Mouse (Mus musculus) gastrocnemius, adult 8-10 months (tissue): Measurements from ENCODE around the gene Ripk3. TPM values are rescaled to one million over a fixed set of nuclear protein-coding genes. Genes with fewer than 3 reads are reported as not detected.

Source experiments
- DNase-seq, 2 experiments: peaks; one replicate each; pipeline ENCODE4 v3.0.0; 2022; ENCODE audit warnings: low spot score in 2 of 2
- total RNA-seq, 4 experiments: library from RNA; stranded (reverse); gene quantifications; 2 replicates each; pipeline ENCODE4 v1.2.4; 2022

Gene Ripk3
- total RNA-seq, 4 experiments from 2014 or later: 1.0 to 1.3 (median 1.3) TPM; not detected in 1

DNA sequence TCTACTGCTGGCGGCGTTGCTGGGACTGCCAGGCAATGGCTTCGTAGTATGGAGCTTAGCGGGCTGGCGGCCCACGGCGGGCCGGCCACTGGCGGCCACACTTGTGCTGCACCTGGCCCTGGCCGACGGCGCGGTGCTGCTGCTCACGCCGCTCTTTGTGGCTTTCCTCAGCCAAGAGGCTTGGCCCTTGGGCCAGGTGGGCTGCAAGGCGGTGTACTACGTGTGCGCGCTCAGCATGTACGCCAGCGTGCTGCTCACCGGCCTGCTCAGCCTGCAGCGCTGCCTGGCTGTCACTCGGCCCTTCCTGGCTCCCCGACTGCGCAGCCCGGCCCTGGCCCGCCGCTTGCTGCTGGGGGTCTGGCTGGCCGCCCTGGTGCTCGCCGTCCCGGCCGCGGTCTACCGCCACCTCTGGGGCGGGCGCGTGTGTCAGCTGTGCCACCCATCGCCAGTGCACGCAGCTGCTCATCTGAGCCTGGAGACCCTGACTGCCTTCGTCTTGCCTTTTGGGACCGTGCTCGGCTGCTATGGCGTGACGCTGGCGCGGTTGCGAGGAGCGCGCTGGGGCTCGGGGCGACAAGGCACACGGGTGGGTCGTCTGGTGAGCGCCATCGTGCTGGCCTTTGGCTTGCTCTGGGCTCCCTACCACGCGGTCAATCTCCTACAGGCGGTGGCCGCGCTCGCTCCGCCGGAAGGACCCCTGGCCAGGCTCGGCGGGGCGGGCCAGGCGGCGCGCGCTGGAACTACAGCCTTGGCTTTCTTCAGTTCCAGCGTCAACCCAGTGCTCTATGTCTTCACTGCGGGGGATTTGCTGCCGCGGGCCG lies 26.5 kb downstream of the Ripk3 start:
- peak in 1 of 2 experiments; percentile 24 for DNase-seq

DNA sequence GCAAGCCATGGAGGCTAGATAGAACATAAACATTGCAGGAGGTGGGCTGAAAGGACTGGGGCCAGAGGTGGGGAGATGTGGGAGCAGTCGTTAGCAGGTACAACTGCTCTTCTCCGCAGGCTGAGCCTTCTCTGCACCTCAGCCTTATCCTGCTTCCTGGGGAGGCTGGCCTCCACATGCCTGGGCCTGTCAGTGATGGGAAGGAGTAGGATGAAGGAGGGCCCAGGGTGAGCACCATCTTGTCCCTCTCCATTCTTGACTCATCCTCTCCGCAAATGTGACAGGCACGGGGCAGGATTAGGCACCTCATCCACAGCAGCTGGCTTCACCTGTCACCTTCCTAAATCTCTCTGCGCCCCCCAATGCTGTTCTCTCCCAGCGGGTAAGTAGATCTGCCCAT lies 27.5 kb downstream of the Ripk3 start, which contains the start of gene Ltb4r2:
Ltb4r2 (plus strand) TSS at position 266 of the 400 bp plus-strand sequence.
- DNase-seq: no peak

DNA sequence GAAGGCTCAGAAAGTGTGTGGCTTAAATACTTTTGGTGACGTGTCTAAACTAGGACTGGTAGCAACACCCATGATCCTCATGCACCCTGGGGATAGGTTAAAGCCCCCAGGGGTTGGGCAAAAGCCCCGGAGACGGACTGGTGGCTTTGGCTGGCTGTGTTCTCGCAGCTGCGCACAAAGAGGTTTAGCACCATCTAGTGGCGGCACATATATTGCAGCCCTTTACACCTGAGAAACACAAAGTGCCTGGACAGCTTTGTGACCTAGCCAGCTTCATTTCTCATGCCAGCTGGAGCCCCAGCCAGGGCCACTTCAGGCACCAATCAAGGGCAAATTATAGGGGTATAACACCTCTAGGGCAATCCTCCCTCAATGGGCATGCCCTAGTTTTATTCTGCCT lies 28.5 kb downstream of the Ripk3 start:
- DNase-seq: peak; percentile 75 to 79

DNA sequence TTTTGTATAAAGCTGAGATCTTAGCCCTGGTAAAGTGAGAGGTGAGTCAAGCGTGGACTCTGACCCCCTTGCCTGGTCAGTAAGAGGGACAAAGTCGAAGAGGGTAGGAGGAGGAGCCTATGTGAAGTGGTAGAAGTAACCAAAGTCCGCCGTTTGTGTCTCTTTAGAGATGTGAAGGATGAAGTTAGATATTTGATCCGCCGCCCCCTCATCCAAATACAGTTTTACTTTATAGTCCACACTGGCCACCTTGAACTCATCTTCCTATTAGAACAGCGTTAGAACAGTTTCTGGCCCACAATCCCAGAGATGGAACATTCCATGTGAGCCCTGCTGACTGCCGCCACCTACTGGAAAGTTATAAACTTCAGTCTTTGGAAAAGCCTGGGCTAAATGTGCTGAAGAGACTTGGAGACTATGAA lies 30.3 kb downstream of the Ripk3 start, which contains the start of gene Cideb:
Cideb (minus strand) TSS at position 96 of the 422 bp plus-strand sequence.
- DNase-seq: no peak

DNA sequence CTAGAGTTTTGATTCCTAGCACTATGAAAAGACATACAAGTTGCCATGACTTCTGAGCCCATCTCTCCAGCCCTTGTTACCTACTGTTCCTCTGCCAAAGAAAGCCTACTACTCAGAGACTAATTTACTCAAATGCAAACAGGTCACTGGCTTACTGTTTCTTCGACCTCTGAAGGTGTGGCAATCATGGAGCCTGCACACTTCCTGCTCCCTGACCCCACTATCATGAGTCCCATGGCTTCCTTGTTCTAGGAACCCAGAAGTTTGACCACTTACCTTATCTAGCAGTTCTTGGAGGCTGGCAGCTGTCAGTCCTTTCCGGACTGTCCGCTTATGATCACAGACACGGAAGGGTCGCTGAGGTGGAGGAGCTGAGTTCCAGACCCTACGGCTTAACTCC lies 31.1 kb downstream of the Ripk3 start:
- DNase-seq: no peak

DNA sequence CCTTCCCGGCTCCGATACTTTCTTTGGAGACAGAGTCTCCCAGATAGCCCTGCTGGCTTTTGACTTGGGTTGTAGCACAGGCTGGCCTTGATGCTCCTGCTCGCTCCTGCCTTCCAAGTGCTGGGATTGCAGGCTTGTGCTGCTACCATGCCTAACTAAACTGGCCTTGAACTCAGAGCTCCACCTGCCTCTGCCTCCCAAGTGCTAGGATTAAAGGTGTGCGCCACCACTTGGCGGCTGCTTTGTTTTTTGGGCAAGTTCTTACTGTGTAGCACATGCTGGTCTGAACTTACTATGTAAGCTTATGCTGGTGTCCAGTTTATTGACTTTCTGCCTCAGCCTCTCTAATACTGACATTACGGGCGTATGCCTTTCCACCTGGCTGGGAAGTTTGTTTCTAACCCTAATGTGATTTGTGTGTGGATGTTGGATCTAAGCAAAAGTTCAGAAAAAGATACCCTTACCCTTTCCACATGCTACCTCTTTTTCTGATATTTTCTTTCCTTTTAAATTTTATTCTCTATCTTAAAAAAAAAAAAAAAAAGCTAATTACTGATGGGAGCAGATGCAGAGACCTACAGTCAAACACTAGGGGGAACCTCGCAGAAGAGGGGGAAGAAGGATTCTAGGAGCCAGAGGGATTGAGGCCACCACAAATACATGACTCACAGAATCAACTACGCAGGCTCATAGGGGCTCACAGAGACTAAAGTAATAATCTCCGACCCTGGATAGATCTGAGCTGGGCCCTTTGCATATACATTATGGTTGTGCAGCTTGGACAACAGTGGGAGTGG lies 41.4 kb downstream of the Ripk3 start:
- DNase-seq: no peak

DNA sequence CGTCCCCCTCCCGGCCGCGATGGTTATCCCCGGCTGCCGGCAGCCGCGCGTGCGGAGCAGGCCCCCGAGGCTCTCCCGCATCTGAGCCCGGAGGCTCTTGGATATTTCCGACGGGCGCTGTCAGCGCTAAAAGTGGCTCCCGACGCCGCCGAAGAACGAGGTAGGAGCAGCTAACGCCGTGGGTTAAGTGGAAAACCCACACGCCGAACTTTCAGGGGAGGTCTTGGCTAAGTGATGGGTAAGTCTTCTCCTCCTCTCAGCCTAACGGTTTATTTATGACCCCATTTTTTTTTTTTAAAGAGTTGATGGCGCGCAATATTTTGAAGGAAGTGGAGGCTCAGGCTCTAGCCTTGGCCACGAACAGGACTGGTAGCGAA lies 42.8 kb downstream of the Ripk3 start:
- DNase-seq: no peak

DNA sequence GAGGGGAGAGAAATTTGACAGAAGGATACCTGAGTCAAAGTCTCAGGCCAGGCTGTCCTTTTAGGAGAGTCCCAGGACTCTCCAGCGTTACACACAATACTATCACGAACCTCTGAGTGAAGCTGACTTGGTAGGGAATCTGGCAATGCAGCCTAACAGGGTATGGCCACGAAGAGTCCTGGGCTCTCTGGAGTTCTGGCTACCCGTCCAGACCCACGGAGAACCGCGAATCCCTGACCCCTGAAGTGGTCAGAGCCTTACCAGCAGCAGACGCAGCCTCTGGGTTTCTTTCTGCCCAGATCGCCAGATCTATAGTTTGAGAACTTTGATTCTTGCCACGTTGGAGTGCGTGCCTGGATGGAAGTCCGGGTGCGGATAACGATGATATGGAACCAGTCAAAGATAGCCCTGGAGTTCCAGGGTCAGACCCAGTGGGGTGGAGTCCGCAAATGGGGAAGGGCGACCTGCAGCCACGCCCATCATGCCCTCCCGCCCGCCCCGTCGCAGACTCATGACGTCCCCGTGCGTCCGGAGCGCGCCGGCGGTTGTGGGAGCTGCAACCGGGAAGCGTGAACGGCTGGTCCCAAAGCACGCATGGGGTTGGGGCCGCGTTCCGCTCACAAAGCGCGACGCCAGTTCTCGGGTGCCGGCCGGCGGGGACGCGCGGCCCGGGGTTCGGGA lies 43.3 kb downstream of the Ripk3 start, which contains the start of the genes Dhrs1 and Nop9:
Dhrs1 (minus strand) TSS at position 511 of the 681 bp plus-strand sequence.
Nop9 (plus strand) TSS at position 514 of the 681 bp plus-strand sequence.
- peak; percentile 74 to 75 for DNase-seq

DNA sequence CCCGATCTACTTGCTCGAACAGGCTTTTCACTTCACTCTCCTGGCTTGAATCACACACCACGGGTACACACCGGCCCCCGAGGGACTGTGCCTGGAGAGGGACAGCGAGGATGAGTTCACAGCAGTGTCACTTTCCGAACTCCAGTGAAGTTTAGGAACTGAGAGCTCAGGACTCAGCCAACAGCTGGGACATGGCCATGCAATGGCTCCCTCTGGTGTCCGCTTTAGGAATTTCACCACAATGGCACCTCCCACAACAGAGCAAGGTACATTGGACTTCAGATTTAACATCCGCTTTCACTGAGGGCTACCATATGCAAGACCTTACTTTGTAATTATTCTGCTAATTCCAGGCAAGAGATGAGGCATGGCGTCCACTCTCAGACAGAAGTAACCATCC lies 45.0 kb downstream of the Ripk3 start:
- DNase-seq: peak; percentile 75 to 77

DNA sequence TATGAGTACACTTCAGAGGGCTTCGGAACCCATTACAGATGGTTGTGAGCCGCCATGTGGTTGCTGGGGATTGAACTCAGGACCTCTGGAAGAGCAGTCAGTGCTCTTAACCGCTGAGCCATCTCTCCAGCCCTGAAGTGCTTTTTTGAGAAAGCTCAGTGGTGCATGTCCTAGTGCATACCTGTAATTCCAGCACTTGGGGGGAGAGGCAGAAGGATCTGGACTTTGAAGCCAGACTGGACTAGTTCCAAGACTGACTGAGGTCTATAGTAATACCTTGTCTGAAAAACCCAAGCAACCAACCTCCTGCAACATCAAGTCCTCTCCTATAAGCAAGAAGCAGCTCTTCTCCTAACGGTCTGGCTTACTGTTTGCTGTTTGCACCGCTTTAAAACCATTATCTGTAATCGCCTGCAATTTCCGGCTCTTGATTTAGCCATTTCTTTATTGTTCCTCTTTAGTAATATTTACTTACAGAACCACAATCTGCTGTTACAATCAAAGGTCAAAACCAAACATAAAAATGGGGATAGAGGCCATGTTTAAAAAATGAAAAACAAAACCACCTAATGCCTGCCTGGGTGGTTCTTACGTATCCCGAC lies 51.5 kb downstream of the Ripk3 start:
- no peak for DNase-seq

DNA sequence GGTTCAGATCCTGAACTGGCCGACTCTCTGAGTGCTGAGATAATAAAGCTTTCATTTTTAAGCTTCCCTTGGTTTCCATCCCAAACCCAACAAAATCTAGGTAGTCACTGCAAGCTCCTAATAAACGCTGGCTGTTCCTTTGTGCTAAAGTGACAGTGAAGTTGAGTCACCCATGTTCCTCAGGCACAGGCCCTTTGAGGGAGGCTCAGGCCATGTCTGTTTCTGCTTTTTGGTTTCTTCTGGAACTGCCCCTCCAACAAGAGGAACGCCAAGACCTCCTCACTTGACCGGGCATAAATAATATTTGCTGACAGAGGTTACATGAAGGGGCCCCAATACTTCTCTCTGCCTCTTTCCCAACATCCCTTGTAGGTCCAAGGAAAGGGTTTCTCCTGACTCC lies 52.9 kb downstream of the Ripk3 start:
- DNase-seq: no peak

DNA sequence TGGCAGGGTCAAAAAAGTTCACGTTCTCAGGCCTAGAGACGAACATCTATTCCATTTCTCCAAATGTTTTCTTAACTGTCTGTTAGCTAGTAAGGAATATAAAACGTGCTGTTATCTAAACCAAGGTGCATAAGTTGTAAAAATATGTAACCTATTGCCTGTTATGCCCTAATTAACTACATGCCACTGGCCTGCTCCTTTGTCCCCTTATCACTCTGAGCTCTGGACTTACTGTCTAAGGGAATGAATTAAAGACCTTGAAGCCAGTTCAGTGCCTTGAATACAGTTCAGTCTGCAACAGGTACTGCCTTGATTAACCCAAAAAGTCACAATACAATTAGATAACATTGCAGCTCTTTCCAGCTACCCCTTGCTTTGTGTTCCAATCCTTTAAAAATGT lies 53.3 kb downstream of the Ripk3 start:
- no peak for DNase-seq

Other genes with a start within 250 kb of the Ripk3 start
- gene Pck2, start 248.6 kb downstream of the Ripk3 start, total RNA-seq: 1 to 10 TPM; 2.0 to 3.7 (median 2.5) TPM
- gene Dcaf11, start 228.9 kb downstream of the Ripk3 start, total RNA-seq: 100 to 1,000 TPM; 135 to 147 (median 143) TPM
- not detected for gene A730061H03Rik, start 228.5 kb downstream of the Ripk3 start, total RNA-seq
- 100 to 1,000 TPM; 275 to 317 (median 288) TPM for gene Fitm1, start 213.2 kb downstream of the Ripk3 start, total RNA-seq
- 10 to 100 TPM; 63.4 to 78.7 (median 78.0) TPM for gene Psme1, start 210.7 kb downstream of the Ripk3 start, total RNA-seq
- 10 to 100 TPM; 30.6 to 41.6 (median 37.6) TPM for gene Emc9, start 203.6 kb downstream of the Ripk3 start, total RNA-seq
- 10 to 100 TPM; 50.9 to 72.8 (median 62.7) TPM for gene Psme2, start 197.8 kb downstream of the Ripk3 start, total RNA-seq
- 10 to 100 TPM; 14.8 to 18.7 (median 16.6) TPM for gene Rnf31, start 197.2 kb downstream of the Ripk3 start, total RNA-seq
- 1 to 10 TPM; 2.4 to 3.0 (median 2.5) TPM for gene Irf9, start 185.3 kb downstream of the Ripk3 start, total RNA-seq
- not detected for gene Rec8, start 170.8 kb downstream of the Ripk3 start, total RNA-seq
- gene Ipo4, start 152.9 kb downstream of the Ripk3 start, total RNA-seq: 10 to 100 TPM; 80.2 to 99.8 (median 88.9) TPM
- 1 to 10 TPM in 3 of 4 experiments, under 1 TPM in 1; 0.67 to 1.6 (median 1.5) TPM for gene Gm49378, start 151.0 kb downstream of the Ripk3 start, total RNA-seq
- 10 to 100 TPM; 15.6 to 18.3 (median 17.1) TPM for gene Tm9sf1, start 145.1 kb downstream of the Ripk3 start, total RNA-seq
- under 1 TPM in 2 of 4 experiments, not detected in 2; 0.22 to 0.29 TPM for gene Tssk4, start 138.7 kb downstream of the Ripk3 start, total RNA-seq
- 10 to 100 TPM; 18.0 to 23.1 (median 20.7) TPM for gene Mdp1, start 128.4 kb downstream of the Ripk3 start, total RNA-seq
- 1 to 10 TPM; 1.6 to 2.4 (median 1.8) TPM for gene Gmpr2, start 116.9 kb downstream of the Ripk3 start, total RNA-seq
- 100 to 1,000 TPM; 192 to 208 (median 201) TPM for gene Nedd8, start 116.7 kb downstream of the Ripk3 start, total RNA-seq
- gene Tinf2, start 107.0 kb downstream of the Ripk3 start, total RNA-seq: 10 to 100 TPM; 13.0 to 17.4 (median 14.6) TPM
- under 1 TPM in 3 of 4 experiments, not detected in 1; 0.09 to 0.12 (median 0.11) TPM for gene Tgm1, start 74.9 kb downstream of the Ripk3 start, total RNA-seq
- gene Rabggta, start 66.6 kb downstream of the Ripk3 start, total RNA-seq: 10 to 100 TPM in 2 of 4 experiments, 1 to 10 TPM in 2; 9.4 to 13.2 (median 11.0) TPM
- gene Dhrs1, start 43.2 kb downstream of the Ripk3 start, total RNA-seq: 10 to 100 TPM; 26.4 to 37.6 (median 31.6) TPM
- 10 to 100 TPM in 2 of 4 experiments, 1 to 10 TPM in 2; 9.4 to 14.8 (median 10.1) TPM for gene Nop9, start 43.2 kb downstream of the Ripk3 start, total RNA-seq
- not detected for gene Cideb, start 30.4 kb downstream of the Ripk3 start, total RNA-seq
- not detected for gene Ltb4r2, start 27.4 kb downstream of the Ripk3 start, total RNA-seq
- gene Ltb4r1, start 22.9 kb downstream of the Ripk3 start, total RNA-seq: under 1 TPM in 1 of 4 experiments, not detected in 3; 0.27 TPM
- gene Adcy4, start 4.8 kb downstream of the Ripk3 start, total RNA-seq: 1 to 10 TPM; 3.4 to 7.1 (median 3.6) TPM
- gene Nfatc4, start 34.3 kb upstream of the Ripk3 start, total RNA-seq: 1 to 10 TPM; 1.9 to 3.3 (median 2.5) TPM
- gene Nynrin, start 65.1 kb upstream of the Ripk3 start, total RNA-seq: 1 to 10 TPM; 1.2 to 3.6 (median 1.9) TPM
- gene Cbln3, start 95.5 kb upstream of the Ripk3 start, total RNA-seq: not detected
- 1 to 10 TPM; 4.4 to 6.3 (median 4.9) TPM for gene Khnyn, start 96.1 kb upstream of the Ripk3 start, total RNA-seq
- gene Sdr39u1, start 111.4 kb upstream of the Ripk3 start, total RNA-seq: 100 to 1,000 TPM; 137 to 151 (median 145) TPM
- gene Cma1, start 155.8 kb upstream of the Ripk3 start, total RNA-seq: 1 to 10 TPM in 3 of 4 experiments, under 1 TPM in 1; 0.99 to 5.3 (median 1.8) TPM
- gene Cma2, start 162.1 kb upstream of the Ripk3 start, total RNA-seq: not detected
- gene Mcpt1, start 229.1 kb upstream of the Ripk3 start, total RNA-seq: not detected
- gene Mcpt9, start 241.6 kb upstream of the Ripk3 start, total RNA-seq: not detected